Mouse (Mus musculus) lung, embryonic 14.5 days (tissue): Measurements from ENCODE around the gene Afg1l. TPM values are rescaled to one million over a fixed set of nuclear protein-coding genes. Genes with fewer than 3 reads are reported as not detected.

Experiments used
- ATAC-seq: fragments of 200-750 bp; cut with Nextera tagmentation; 2 replicates; pipeline ENCODE4 v1.8.0; 2017; ENCODE audit warnings: mild to moderate bottlenecking, moderate TSS enrichment, moderate library complexity; ENCODE audit not compliant: insufficient read depth
- DNase-seq: peaks from one replicate; pipeline ENCODE4 v3.0.0-alpha.2; 2015
- H3K27ac ChIP-seq: fragments of 300-500 bp; sonication (generic); 2 replicates; pipeline ENCODE4 v1.5.1; 2014; ENCODE audit warnings: low read depth, mild to moderate bottlenecking, moderate library complexity
- H3K27me3 ChIP-seq: fragments of 300-500 bp; sonication (generic); 2 replicates; pipeline ENCODE4 v1.6.1; 2014; ENCODE audit warnings: low read length, control low read depth; ENCODE audit not compliant: insufficient read depth
- H3K36me3 ChIP-seq: fragments of 300-500 bp; sonication (generic); 2 replicates; pipeline ENCODE4 v1.6.1; 2014; ENCODE audit warnings: control low read depth; ENCODE audit not compliant: insufficient read depth
- H3K4me1 ChIP-seq: fragments of 300-500 bp; sonication (generic); 2 replicates; pipeline ENCODE4 v1.6.1; 2014; ENCODE audit warnings: antibody characterized with exemption, control low read depth; ENCODE audit not compliant: insufficient read depth
- H3K4me2 ChIP-seq: fragments of 300-500 bp; sonication (generic); 2 replicates; pipeline ENCODE4 v1.6.1; 2014; ENCODE audit warnings: mild to moderate bottlenecking
- H3K4me3 ChIP-seq: fragments of 300-500 bp; sonication (generic); 2 replicates; pipeline ENCODE4 v1.5.1; 2014; ENCODE audit warnings: low read depth, low read length
- H3K9ac ChIP-seq: fragments of 300-500 bp; sonication (generic); 2 replicates; pipeline ENCODE4 v1.6.1; 2014
- H3K9me3 ChIP-seq: fragments of 300-500 bp; sonication (generic); 2 replicates; pipeline ENCODE4 v1.6.1; 2016; ENCODE audit warnings: low read depth, low read length, control low read depth
- CTCF ChIP-seq: IDR thresholded peaks from 2 replicates; pipeline ENCODE4 v1.5.1; 2016; ENCODE audit warnings: antibody characterized with exemption, low read depth
- WGBS: fragments of 180-500 bp; shearing (Covaris S2); extraction: QIAGEN DNeasy Blood & Tissue Kit; methylation state at CpG from one replicate; pipeline ENCODE4 v1.1.7; 2014; 5-methylcytosine and 5-hydroxymethylcytosine counted together
- polyA plus RNA-seq: library from polyadenylated mRNA; unstranded; fragments of >200 nt; fragmentation: Nextera tagmentation; extraction: Ambion mirVana; gene quantifications from 2 replicates; pipeline ENCODE4 v1.2.1, GENCODE M21; 2014

Afg1l gene
- polyA plus RNA-seq, 1 experiment from 2014 or later, result 7.7 TPM

- Histone ChIP-seq H3K27ac (no peak overlapping the region), H3K9me3 (no peaks in the 10 kb centered on the region)
- WGBS, result 70% methylated on average over 8 of the region's 8 CpGs
These were observed 138.5 kb downstream of the Afg1l start for GRCm38 (mm10) chr10:42339773-42340425.

GRCm38 (mm10) chr10:42338456-42338855 lies 139.9 kb downstream of the Afg1l start:
- WGBS, result 77% methylated on average over 9 of the region's 9 CpGs
- no peak for ATAC-seq
- no peak overlapping the region for H3K4me3 ChIP-seq

More at GRCm38 (mm10) chr10:42339773-42340425, 138.5 kb downstream of the Afg1l start:
- no peak for TF ChIP-seq CTCF
- H3K27me3 ChIP-seq, result no peaks in the 10 kb centered on the region
- no peak overlapping the region for H3K4me3 ChIP-seq
- no peak overlapping the region for H3K9ac ChIP-seq
- no peak for ATAC-seq
- no peaks in the 10 kb centered on the region for H3K36me3 ChIP-seq
- DNase-seq, result no peak
- no peak overlapping the region for H3K4me2 ChIP-seq
- no peaks in the 10 kb centered on the region for H3K4me1 ChIP-seq

GRCm38 (mm10) chr10:42327576-42327975 lies 150.8 kb downstream of the Afg1l start:
- peak; percentile 67 for TF ChIP-seq CTCF
- Histone ChIP-seq H3K27me3 (no peaks in the 10 kb centered on the region), H3K36me3 (no peaks in the 10 kb centered on the region), H3K9me3 (no peaks in the 10 kb centered on the region), H3K9ac (no peak overlapping the region), H3K27ac (no peak overlapping the region), H3K4me1 (no peaks in the 10 kb centered on the region), H3K4me3 (no peak overlapping the region), H3K4me2 (no peak overlapping the region)
- ATAC-seq (no peak), DNase-seq (peak; percentile 70)
- WGBS, result 62% methylated on average over 8 of the region's 8 CpGs

More at GRCm38 (mm10) chr10:42338456-42338855, 139.9 kb downstream of the Afg1l start:
- Histone ChIP-seq H3K27me3 (no peaks in the 10 kb centered on the region), H3K9me3 (no peaks in the 10 kb centered on the region), H3K4me1 (no peaks in the 10 kb centered on the region), H3K4me2 (no peak overlapping the region), H3K27ac (no peak overlapping the region), H3K9ac (no peak overlapping the region), H3K36me3 (no peaks in the 10 kb centered on the region)
- no peak for TF ChIP-seq CTCF
- no peak for DNase-seq

DNA sequence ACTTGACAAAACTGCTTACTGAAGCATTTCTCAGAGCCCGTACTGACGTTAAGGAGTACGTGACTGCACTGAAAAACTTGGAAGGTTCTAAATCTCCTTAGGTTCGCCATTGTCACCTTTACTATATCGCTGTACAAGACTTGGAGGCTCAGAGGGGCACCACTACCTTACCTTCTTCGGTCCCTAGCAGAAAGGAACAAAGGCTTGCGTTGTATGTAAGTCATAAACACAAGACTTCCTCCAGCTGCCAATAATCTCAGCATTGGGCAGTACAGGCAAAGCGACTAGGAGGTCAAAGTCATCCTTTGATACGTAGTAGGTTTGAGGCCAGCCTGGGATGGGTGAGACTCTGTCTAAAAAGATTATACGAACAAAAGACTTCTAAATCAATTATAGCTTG lies 153.1 kb downstream of the Afg1l start:
- Histone ChIP-seq H3K36me3 (no peaks in the 10 kb centered on the region), H3K9me3 (no peaks in the 10 kb centered on the region), H3K4me2 (no peak overlapping the region), H3K4me1 (no peaks in the 10 kb centered on the region), H3K27ac (no peak overlapping the region), H3K27me3 (no peaks in the 10 kb centered on the region), H3K9ac (no peak overlapping the region), H3K4me3 (no peak overlapping the region)
- ATAC-seq (no peak), DNase-seq (no peak)
- no peak for TF ChIP-seq CTCF
- WGBS, result 88% methylated on average over 10 of the region's 10 CpGs

- Histone ChIP-seq H3K27me3 (no peaks in the 10 kb centered on the region), H3K36me3 (0 out of 2 replicates have a peak, but pooled peaks cover 3% of the 10 kb centered on the region), H3K9ac (no peak overlapping the region), H3K27ac (0 out of 2 replicates have a peak overlapping the region, but pooled peaks have one; percentile 8), H3K4me1 (no peaks in the 10 kb centered on the region), H3K4me3 (no peak overlapping the region), H3K4me2 (no peak overlapping the region), H3K9me3 (no peaks in the 10 kb centered on the region)
- no peak for TF ChIP-seq CTCF
- ATAC-seq (peak; percentile 41; the same call in 1 of the 2 replicates), DNase-seq (no peak)
These were observed 154.4 kb downstream of the Afg1l start for GRCm38 (mm10) chr10:42323978-42324377.

GRCm38 (mm10) chr10:42313222-42313786 lies 165.1 kb downstream of the Afg1l start:
- peak overlapping the region; percentile 19; the same call in 1 of the 2 replicates for H3K4me3 ChIP-seq
- no peaks in the 10 kb centered on the region for H3K4me1 ChIP-seq
- no peaks in the 10 kb centered on the region for H3K27me3 ChIP-seq
- WGBS, result 39% methylated on average over 22 of the region's 22 CpGs
- DNase-seq (peak; percentile 38), ATAC-seq (no peak)
- no peaks in the 10 kb centered on the region for H3K9me3 ChIP-seq
- 0 out of 2 replicates have a peak overlapping the region, but pooled peaks have one; percentile 18 for H3K9ac ChIP-seq
- peak overlapping the region; percentile 51 for H3K4me2 ChIP-seq
- H3K36me3 ChIP-seq, result peaks cover 2% of the 10 kb centered on the region; the same call in 1 of the 2 replicates
- no peak for TF ChIP-seq CTCF
- no peak overlapping the region for H3K27ac ChIP-seq

DNA sequence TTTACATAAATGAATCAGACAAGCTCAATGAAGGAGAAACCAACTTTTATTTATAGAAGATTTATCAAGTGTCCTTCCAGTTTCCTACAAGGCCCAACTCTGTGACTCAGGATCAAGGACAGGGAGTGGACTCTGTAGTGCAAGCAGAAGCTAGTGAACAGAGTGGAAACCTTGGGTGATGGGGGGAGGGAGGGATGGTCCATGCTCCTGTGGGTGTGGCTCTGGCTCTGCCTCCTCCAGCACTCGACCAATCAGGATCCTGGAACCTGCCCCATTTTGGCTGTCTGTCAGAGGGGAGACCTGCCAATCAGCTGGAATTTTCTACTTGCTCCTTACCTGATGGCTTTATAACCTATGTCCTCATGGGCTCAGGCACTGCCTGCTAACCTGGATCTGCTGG lies 165.8 kb downstream of the Afg1l start:
- no peak overlapping the region for H3K4me2 ChIP-seq
- no peak overlapping the region for H3K9ac ChIP-seq
- no peaks in the 10 kb centered on the region for H3K9me3 ChIP-seq
- peaks cover 2% of the 10 kb centered on the region; the same call in 1 of the 2 replicates for H3K36me3 ChIP-seq
- no peak for TF ChIP-seq CTCF
- H3K27me3 ChIP-seq, result no peaks in the 10 kb centered on the region
- H3K4me3 ChIP-seq, result no peak overlapping the region
- no peaks in the 10 kb centered on the region for H3K4me1 ChIP-seq
- no peak overlapping the region for H3K27ac ChIP-seq
- ATAC-seq (no peak), DNase-seq (no peak)
- WGBS, result 53% methylated on average over 1 of the region's 1 CpGs
